Mouse (Mus musculus): ENCODE data around the gene Igfbp4. TPM values are rescaled to one million over a fixed set of nuclear protein-coding genes. Genes with fewer than 3 reads are reported as not detected.
A peak's percentile ranks its signal among the peaks of the same experiment; 100 is the strongest.

Gene Igfbp4
- 127 and 142 TPM in 2 replicates for polyA plus RNA-seq (2014; fragmentation: Nextera tagmentation; extraction: Ambion mirVana)

DNA sequence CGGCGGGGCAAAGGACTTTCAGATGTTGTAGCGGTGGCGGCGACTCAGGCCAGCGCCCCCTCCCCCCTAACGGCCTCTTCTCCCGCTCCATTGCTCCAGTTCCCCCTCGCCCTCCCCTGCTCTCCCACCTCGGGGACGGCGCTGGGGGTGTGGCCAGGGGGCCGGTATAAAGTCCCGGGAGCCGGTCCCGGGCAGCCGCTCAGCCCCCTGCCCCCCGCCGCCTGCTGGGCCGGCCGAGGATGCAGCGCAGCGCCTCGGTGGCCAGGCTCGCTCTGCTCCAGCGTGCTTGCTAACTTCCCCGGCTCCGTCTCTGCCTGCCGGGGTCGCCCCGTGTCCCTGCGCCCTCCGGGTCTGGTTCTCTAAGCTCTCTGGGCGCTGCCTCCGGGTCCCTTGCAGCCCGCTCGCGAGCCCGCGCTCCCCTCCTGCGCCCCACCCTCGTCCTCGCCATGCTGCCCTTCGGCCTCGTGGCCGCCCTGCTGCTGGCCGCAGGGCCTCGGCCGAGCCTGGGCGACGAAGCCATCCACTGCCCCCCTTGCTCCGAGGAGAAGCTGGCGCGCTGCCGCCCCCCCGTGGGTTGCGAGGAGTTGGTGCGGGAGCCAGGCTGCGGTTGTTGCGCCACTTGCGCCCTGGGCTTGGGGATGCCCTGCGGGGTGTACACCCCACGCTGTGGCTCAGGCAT is at the start of gene Igfbp4:
TSS of gene Igfbp4 (plus strand) at position 194 of the 679 bp plus-strand sequence.
- no peaks in the 10 kb centered on the region for H3K9me3 ChIP-seq (ENCODE audit: control insufficient read depth, low read length)

DNA sequence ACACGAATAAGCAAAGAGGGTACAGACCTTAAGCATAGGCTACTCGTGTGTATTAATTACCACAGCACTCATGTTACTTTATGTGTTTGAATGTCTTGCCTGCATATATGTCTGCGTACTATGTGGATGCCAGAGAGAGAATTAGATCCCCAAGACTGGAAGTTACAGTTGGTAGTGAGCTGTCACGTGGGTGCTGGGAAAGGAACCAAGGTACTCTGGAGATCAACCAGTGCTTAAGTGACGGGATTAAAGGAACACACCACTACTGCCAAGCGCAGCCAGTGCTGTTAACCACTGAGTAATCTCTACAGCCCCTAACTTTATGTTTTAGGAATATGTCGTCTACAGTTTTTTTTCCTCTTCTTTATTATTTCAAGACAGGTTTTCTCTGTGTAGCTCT is 45.1 kb upstream of the Igfbp4 start:
- H3K4me3 ChIP-seq (replicated peaks; ENCODE audit: low read length) = no peak overlapping the region
- H3K27me3 ChIP-seq (ENCODE audit: control insufficient read depth, insufficient read depth, low read length) = no peaks in the 10 kb centered on the region
- H3K27ac ChIP-seq = no peak overlapping the region
- no peak overlapping the region for H3K9ac ChIP-seq
- no peaks in the 10 kb centered on the region for H3K9me3 ChIP-seq (ENCODE audit: control insufficient read depth, low read length)
- H3K4me1 ChIP-seq (replicated peaks; ENCODE audit: control insufficient read depth, insufficient read depth, low read length) = no peaks in the 10 kb centered on the region
- 93% methylated on average over 7 of the region's 7 CpGs for WGBS
- H3K36me3 ChIP-seq (replicated peaks; ENCODE audit: control insufficient read depth, insufficient read depth) = 0 out of 2 replicates have a peak, but pooled peaks cover 2% of the 10 kb centered on the region
- ATAC-seq (ENCODE audit: low FRiP score) (no peak), DNase-seq (ENCODE audit: low spot score) (no peak)
- H3K4me2 ChIP-seq (replicated peaks) = no peak overlapping the region

More for the DNA sequence above, at the start of gene Igfbp4:
- Histone ChIP-seq H3K36me3 (replicated peaks; ENCODE audit: control insufficient read depth, insufficient read depth) (no peaks in the 10 kb centered on the region), H3K9ac (peak within 1 kb of the TSS; percentile 85), H3K4me1 (replicated peaks; ENCODE audit: control insufficient read depth, insufficient read depth, low read length) (peaks cover 15% of the 10 kb centered on the region), H3K27me3 (ENCODE audit: control insufficient read depth, insufficient read depth, low read length) (no peaks in the 10 kb centered on the region), H3K4me2 (replicated peaks) (peak within 1 kb of the TSS; percentile 100), H3K4me3 (replicated peaks; ENCODE audit: low read length) (peak within 1 kb of the TSS; percentile 66), H3K27ac (peak within 1 kb of the TSS; percentile 85)
- ATAC-seq (ENCODE audit: low FRiP score) (peak; percentile 47), DNase-seq (ENCODE audit: low spot score) (peak; percentile 61)
- 0% methylated on average over 63 of the region's 63 CpGs for WGBS

DNA sequence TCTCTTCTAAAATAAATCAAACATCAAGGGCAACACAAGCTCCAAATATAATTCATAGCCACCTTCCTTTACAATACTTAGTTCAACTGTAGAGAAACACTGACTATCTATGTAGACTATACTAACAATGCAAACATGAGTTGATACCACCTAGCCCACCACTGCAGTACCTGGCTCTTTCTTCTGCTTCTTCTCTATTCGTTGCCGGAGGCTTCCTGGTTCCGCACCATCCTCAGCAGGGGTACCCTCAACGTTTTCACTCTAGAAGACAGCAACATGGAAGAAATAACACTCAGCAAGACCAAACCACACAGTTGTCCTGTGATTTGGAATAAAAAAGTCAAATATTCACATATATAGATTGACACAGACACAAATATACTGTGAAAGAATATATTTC is 43.4 kb upstream of the Igfbp4 start:
- WGBS = 92% methylated on average over 4 of the region's 4 CpGs
- ATAC-seq (ENCODE audit: low FRiP score) = no peak
- H3K4me3 ChIP-seq (replicated peaks; ENCODE audit: low read length) = no peak overlapping the region
- H3K27me3 ChIP-seq (ENCODE audit: control insufficient read depth, insufficient read depth, low read length) = no peaks in the 10 kb centered on the region
- H3K36me3 ChIP-seq (replicated peaks; ENCODE audit: control insufficient read depth, insufficient read depth) = 0 out of 2 replicates have a peak, but pooled peaks cover 2% of the 10 kb centered on the region
- DNase-seq (ENCODE audit: low spot score) = no peak
- H3K9ac ChIP-seq = no peak overlapping the region
- H3K4me2 ChIP-seq (replicated peaks) = no peak overlapping the region
- no peak overlapping the region for H3K27ac ChIP-seq
- no peaks in the 10 kb centered on the region for H3K4me1 ChIP-seq (replicated peaks; ENCODE audit: control insufficient read depth, insufficient read depth, low read length)
- no peaks in the 10 kb centered on the region for H3K9me3 ChIP-seq (ENCODE audit: control insufficient read depth, low read length)

DNA sequence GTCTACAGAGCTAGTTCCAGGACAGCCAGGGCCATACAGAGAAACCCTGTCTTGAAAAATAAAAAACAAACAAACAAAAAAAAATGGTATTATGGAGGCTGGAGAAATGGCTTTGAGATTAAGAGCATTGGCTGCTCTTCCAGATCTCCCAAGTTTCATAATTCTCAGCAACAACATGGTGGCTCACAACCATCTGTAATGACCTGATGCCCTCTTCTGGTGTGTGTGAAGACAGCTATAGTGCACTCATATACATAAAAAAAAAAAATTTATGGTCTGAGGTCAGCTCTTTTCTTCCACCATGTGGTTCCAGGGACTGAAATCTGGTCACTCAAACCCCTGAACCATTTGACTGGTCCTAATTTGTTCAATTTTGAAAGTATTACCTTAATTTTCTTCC is 42.3 kb upstream of the Igfbp4 start:
- Histone ChIP-seq H3K9ac (no peak overlapping the region), H3K36me3 (replicated peaks; ENCODE audit: control insufficient read depth, insufficient read depth) (no peaks in the 10 kb centered on the region), H3K4me2 (replicated peaks) (no peak overlapping the region), H3K27me3 (ENCODE audit: control insufficient read depth, insufficient read depth, low read length) (no peaks in the 10 kb centered on the region), H3K4me3 (replicated peaks; ENCODE audit: low read length) (no peak overlapping the region), H3K9me3 (ENCODE audit: control insufficient read depth, low read length) (no peaks in the 10 kb centered on the region), H3K4me1 (replicated peaks; ENCODE audit: control insufficient read depth, insufficient read depth, low read length) (no peaks in the 10 kb centered on the region), H3K27ac (no peak overlapping the region)
- no peak for DNase-seq (ENCODE audit: low spot score)
- no peak for ATAC-seq (ENCODE audit: low FRiP score)

DNA sequence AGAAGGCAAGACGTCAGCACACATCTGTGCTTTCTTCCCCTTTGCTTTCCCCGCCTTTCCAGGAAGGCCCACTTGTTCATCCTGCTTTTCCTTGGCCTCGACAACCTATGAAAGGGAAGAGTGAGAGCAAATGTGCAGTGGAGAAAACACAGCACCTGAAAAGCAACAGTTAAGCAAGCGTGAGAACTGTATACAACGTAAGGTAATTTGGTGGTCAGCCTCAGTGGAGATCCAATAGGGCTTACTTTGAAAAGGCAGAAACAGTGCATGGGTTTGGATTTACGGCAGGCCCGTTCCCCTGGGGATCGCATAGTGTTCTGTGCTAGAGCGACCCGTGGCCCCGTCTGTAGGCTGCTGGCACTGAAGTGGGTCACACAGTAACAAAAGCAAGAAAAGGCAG is 41.8 kb upstream of the Igfbp4 start:
- 88% methylated on average over 11 of the region's 11 CpGs for WGBS
- no peak for ATAC-seq (ENCODE audit: low FRiP score)
- no peak overlapping the region for H3K4me2 ChIP-seq (replicated peaks)
- no peak overlapping the region for H3K27ac ChIP-seq
- H3K36me3 ChIP-seq (replicated peaks; ENCODE audit: control insufficient read depth, insufficient read depth) = no peaks in the 10 kb centered on the region
- H3K9ac ChIP-seq = no peak overlapping the region
- no peak overlapping the region for H3K4me3 ChIP-seq (replicated peaks; ENCODE audit: low read length)
- H3K9me3 ChIP-seq (ENCODE audit: control insufficient read depth, low read length) = no peaks in the 10 kb centered on the region
- no peak for DNase-seq (ENCODE audit: low spot score)
- H3K27me3 ChIP-seq (ENCODE audit: control insufficient read depth, insufficient read depth, low read length) = no peaks in the 10 kb centered on the region
- no peaks in the 10 kb centered on the region for H3K4me1 ChIP-seq (replicated peaks; ENCODE audit: control insufficient read depth, insufficient read depth, low read length)

DNA sequence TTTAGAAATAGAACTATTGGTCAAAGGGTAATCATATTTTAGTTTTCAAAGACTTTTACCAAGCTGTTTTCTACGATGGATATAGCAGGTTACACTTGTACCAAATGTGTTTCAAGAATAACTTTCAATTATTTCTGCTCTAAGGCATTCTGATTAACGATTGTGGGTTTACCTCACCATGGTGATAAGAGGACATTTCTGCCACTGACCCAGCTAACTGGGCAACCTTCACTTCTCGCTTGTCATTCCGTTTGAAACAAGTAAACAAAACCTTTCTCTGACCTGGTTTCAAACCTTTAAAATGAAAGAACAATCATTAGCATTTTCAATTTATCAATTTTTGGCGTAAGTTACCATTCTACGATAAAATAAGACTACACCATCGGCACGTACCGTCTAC is 34.3 kb upstream of the Igfbp4 start:
- peaks cover 3% of the 10 kb centered on the region; the same call in 1 of the 2 replicates for H3K36me3 ChIP-seq (replicated peaks; ENCODE audit: control insufficient read depth, insufficient read depth)
- no peaks in the 10 kb centered on the region for H3K4me1 ChIP-seq (replicated peaks; ENCODE audit: control insufficient read depth, insufficient read depth, low read length)
- no peak overlapping the region for H3K27ac ChIP-seq
- H3K9me3 ChIP-seq (ENCODE audit: control insufficient read depth, low read length) = no peaks in the 10 kb centered on the region
- DNase-seq (ENCODE audit: low spot score) = no peak
- no peak overlapping the region for H3K9ac ChIP-seq
- no peak overlapping the region for H3K4me3 ChIP-seq (replicated peaks; ENCODE audit: low read length)
- H3K4me2 ChIP-seq (replicated peaks) = no peak overlapping the region
- WGBS = 92% methylated on average over 9 of the region's 9 CpGs
- H3K27me3 ChIP-seq (ENCODE audit: control insufficient read depth, insufficient read depth, low read length) = no peaks in the 10 kb centered on the region
- ATAC-seq (ENCODE audit: low FRiP score) = no peak

DNA sequence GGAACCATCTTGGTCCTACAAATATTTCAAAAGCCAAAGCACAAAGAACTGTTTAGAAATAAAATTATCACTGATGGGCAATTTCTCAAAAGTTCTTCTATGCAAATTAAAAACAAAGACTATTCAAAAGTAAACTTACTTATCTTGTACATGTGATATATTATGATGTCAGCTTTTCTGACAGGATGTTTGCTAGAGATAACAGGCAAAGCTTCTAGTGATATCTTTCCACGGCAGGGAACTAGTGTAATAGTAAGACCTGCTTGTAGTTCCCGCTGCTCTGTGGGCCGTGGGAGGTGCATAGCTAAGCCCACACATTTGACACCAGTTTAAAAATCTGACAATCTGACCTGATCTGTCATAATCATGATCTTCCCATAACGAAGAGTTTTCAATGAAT is 30.9 kb upstream of the Igfbp4 start:
- WGBS = 95% methylated on average over 4 of the region's 4 CpGs
- H3K4me1 ChIP-seq (replicated peaks; ENCODE audit: control insufficient read depth, insufficient read depth, low read length) = no peaks in the 10 kb centered on the region
- ATAC-seq (ENCODE audit: low FRiP score) (no peak), DNase-seq (ENCODE audit: low spot score) (no peak)
- peaks cover 3% of the 10 kb centered on the region; the same call in 1 of the 2 replicates for H3K36me3 ChIP-seq (replicated peaks; ENCODE audit: control insufficient read depth, insufficient read depth)
- no peak overlapping the region for H3K4me3 ChIP-seq (replicated peaks; ENCODE audit: low read length)
- H3K9ac ChIP-seq = no peak overlapping the region
- no peaks in the 10 kb centered on the region for H3K9me3 ChIP-seq (ENCODE audit: control insufficient read depth, low read length)
- no peaks in the 10 kb centered on the region for H3K27me3 ChIP-seq (ENCODE audit: control insufficient read depth, insufficient read depth, low read length)
- H3K4me2 ChIP-seq (replicated peaks) = no peak overlapping the region
- H3K27ac ChIP-seq = no peak overlapping the region

DNA sequence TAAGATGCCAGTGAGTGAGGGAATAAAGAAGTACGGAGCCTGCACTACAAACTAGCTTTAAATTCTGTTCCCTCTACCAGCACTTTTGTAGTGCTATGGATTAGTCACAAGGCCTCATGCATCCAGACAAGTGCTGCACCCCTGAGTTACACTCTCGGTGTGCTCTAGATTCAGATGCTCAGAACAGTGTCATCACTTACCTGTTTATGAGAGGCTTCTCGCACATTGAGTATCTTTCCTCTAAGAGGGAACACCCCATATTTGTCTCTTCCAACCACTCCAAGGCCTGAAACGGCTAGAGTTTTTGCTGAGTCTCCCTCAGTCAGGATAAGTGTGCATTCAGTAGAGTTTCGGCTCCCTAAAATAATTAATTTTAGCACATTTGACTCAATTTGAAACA is 30.3 kb upstream of the Igfbp4 start:
- Histone ChIP-seq H3K4me3 (replicated peaks; ENCODE audit: low read length) (no peak overlapping the region), H3K4me2 (replicated peaks) (no peak overlapping the region), H3K9ac (no peak overlapping the region), H3K27me3 (ENCODE audit: control insufficient read depth, insufficient read depth, low read length) (no peaks in the 10 kb centered on the region), H3K27ac (no peak overlapping the region), H3K36me3 (replicated peaks; ENCODE audit: control insufficient read depth, insufficient read depth) (peaks cover 3% of the 10 kb centered on the region; the same call in 1 of the 2 replicates), H3K4me1 (replicated peaks; ENCODE audit: control insufficient read depth, insufficient read depth, low read length) (no peaks in the 10 kb centered on the region), H3K9me3 (ENCODE audit: control insufficient read depth, low read length) (no peaks in the 10 kb centered on the region)
- 97% methylated on average over 5 of the region's 5 CpGs for WGBS
- DNase-seq (ENCODE audit: low spot score) = no peak
- no peak for ATAC-seq (ENCODE audit: low FRiP score)

DNA sequence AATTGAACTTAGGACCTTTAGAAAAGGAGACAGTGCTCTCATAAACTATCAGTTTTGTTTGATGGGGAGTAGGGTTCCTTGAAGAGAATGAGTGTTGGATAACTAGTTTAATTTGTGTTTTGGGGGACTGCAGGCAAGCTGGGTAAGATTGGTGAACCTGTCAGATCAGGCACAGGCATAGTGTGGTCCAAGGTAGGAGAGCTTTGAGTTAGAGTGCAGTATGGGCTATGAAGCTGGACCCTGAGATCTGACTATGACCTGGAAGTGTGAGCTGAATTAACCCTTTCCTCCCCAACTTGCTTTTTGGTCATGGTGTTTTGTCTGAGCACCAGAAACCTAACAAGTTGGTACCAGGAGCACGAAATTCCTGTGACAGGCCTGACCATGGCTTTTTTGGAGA is 27.2 kb upstream of the Igfbp4 start:
- H3K27ac ChIP-seq = no peak overlapping the region

More for the DNA sequence above, 27.2 kb upstream of the Igfbp4 start:
- Histone ChIP-seq H3K27me3 (ENCODE audit: control insufficient read depth, insufficient read depth, low read length) (no peaks in the 10 kb centered on the region), H3K9me3 (ENCODE audit: control insufficient read depth, low read length) (no peaks in the 10 kb centered on the region), H3K4me1 (replicated peaks; ENCODE audit: control insufficient read depth, insufficient read depth, low read length) (no peaks in the 10 kb centered on the region), H3K4me3 (replicated peaks; ENCODE audit: low read length) (no peak overlapping the region), H3K4me2 (replicated peaks) (no peak overlapping the region), H3K36me3 (replicated peaks; ENCODE audit: control insufficient read depth, insufficient read depth) (peaks cover 13% of the 10 kb centered on the region; the same call in 1 of the 2 replicates), H3K9ac (no peak overlapping the region)
- ATAC-seq (ENCODE audit: low FRiP score) = no peak
- DNase-seq (ENCODE audit: low spot score) = no peak
- 93% methylated on average over 1 of the region's 1 CpGs for WGBS

All from hindbrain, embryonic 14.5 days (tissue).